Mouse (Mus musculus) brown adipose tissue, adult 24 weeks (tissue): ENCODE results near the gene Hist1h2ap. TPM values are rescaled to one million over a fixed set of nuclear protein-coding genes. Genes with fewer than 3 reads are reported as not detected.

ENCODE experiments used
- H3K27ac ChIP-seq: fragments of 200-500 bp; replicated peaks from 2 replicates; pipeline ENCODE4 v1.5.1; 2012; ENCODE audit warnings: low read depth, mild to moderate bottlenecking, low read length
- H3K4me1 ChIP-seq: fragments of 200-500 bp; 2 replicates; pipeline ENCODE4 v1.6.1; 2012; ENCODE audit warnings: low read length, mixed read lengths; ENCODE audit not compliant: control insufficient read depth, insufficient read depth, insufficient read length
- H3K4me3 ChIP-seq: fragments of 200-500 bp; 2 replicates; pipeline ENCODE4 v1.5.1; 2012; ENCODE audit warnings: low read depth, mild to moderate bottlenecking, low read length, moderate library complexity; ENCODE audit not compliant: insufficient read depth
- polyA plus RNA-seq: library from polyadenylated mRNA; stranded (reverse); fragments of >200 nt; gene quantifications from 2 replicates; pipeline ENCODE4 v1.2.4, GENCODE M21; 2012; ENCODE audit not compliant: missing spikeins, insufficient read depth, insufficient read length

Gene Hist1h2ap
- polyA plus RNA-seq, 1 experiment, result not detected

GRCm38 (mm10) chr13:21786189-21786898 lies 47.0 kb downstream of the Hist1h2ap start:
- H3K4me3 ChIP-seq, result peak overlapping the region; percentile 48
- H3K27ac ChIP-seq, result no peak overlapping the region

GRCm38 (mm10) chr13:21784311-21784710 lies 49.0 kb downstream of the Hist1h2ap start:
- H3K27ac ChIP-seq, result no peak overlapping the region
- no peaks in the 10 kb centered on the region for H3K4me1 ChIP-seq
- no peak overlapping the region for H3K4me3 ChIP-seq

More at GRCm38 (mm10) chr13:21786189-21786898, 47.0 kb downstream of the Hist1h2ap start:
- H3K4me1 ChIP-seq, result no peaks in the 10 kb centered on the region

- H3K27ac ChIP-seq, result no peak overlapping the region
- no peaks in the 10 kb centered on the region for H3K4me1 ChIP-seq
- peak overlapping the region; percentile 31 for H3K4me3 ChIP-seq
These were observed 49.6 kb downstream of the Hist1h2ap start for GRCm38 (mm10) chr13:21783734-21784161.

- peak within 1 kb of the TSS; percentile 57 for H3K4me3 ChIP-seq
- no peaks in the 10 kb centered on the region for H3K4me1 ChIP-seq
- no peak within 1 kb of the TSS for H3K27ac ChIP-seq
These were observed 50.1 kb downstream of the Hist1h2ap start, which contains the start of gene Hist1h3i for GRCm38 (mm10) chr13:21783255-21783617. Hist1h3i (minus strand) TSS chr13:21783370.

Other genes starting within 250 kb of the Hist1h2ap start
- gene Olfr1362, start 219.5 kb downstream of the Hist1h2ap start, polyA plus RNA-seq, result not detected in 2 replicates
- gene Olfr11, start 191.0 kb downstream of the Hist1h2ap start, polyA plus RNA-seq, result not detected in 2 replicates
- not detected in 2 replicates for gene Olfr1361, start 170.1 kb downstream of the Hist1h2ap start, polyA plus RNA-seq
- gene Olfr1360, start 156.1 kb downstream of the Hist1h2ap start, polyA plus RNA-seq, result not detected in 2 replicates
- not detected in 2 replicates for gene Olfr1359, start 135.4 kb downstream of the Hist1h2ap start, polyA plus RNA-seq
- not detected in 2 replicates for gene Hist1h2bl, start 117.4 kb downstream of the Hist1h2ap start, polyA plus RNA-seq
- not detected in 2 replicates for gene Hist1h2ai, start 117.1 kb downstream of the Hist1h2ap start, polyA plus RNA-seq
- gene Hist1h3h, start 115.8 kb downstream of the Hist1h2ap start, polyA plus RNA-seq, result not detected in 2 replicates
- not detected in 2 replicates for gene Hist1h2bm, start 111.5 kb downstream of the Hist1h2ap start, polyA plus RNA-seq
- gene Hist1h4j, start 98.4 kb downstream of the Hist1h2ap start, polyA plus RNA-seq, result not detected in 2 replicates
- 4.7 TPM in 1 of 2 replicates, not detected in the other for gene Hist1h4k, start 83.0 kb downstream of the Hist1h2ap start, polyA plus RNA-seq
- not detected in 2 replicates for gene Hist1h2ak, start 79.7 kb downstream of the Hist1h2ap start, polyA plus RNA-seq
- not detected in 2 replicates for gene Hist1h2bn, start 79.4 kb downstream of the Hist1h2ap start, polyA plus RNA-seq
- not detected in 2 replicates for gene Hist1h1b, start 52.9 kb downstream of the Hist1h2ap start, polyA plus RNA-seq
- not detected in 2 replicates for gene Hist1h3i, start 50.1 kb downstream of the Hist1h2ap start, polyA plus RNA-seq
- not detected in 2 replicates for gene Hist1h2an, start 46.3 kb downstream of the Hist1h2ap start, polyA plus RNA-seq
- not detected in 2 replicates for gene Hist1h2bp, start 46.0 kb downstream of the Hist1h2ap start, polyA plus RNA-seq
- gene Hist1h2bq, start 23.3 kb downstream of the Hist1h2ap start, polyA plus RNA-seq, result 1.3 TPM in 1 of 2 replicates, not detected in the other
- not detected in 2 replicates for gene Hist1h2ao, start 23.0 kb downstream of the Hist1h2ap start, polyA plus RNA-seq
- 2.8 TPM in 1 of 2 replicates, not detected in the other for gene Hist1h4m, start 21.8 kb downstream of the Hist1h2ap start, polyA plus RNA-seq
- gene Hist1h4n, start 1.3 kb downstream of the Hist1h2ap start, polyA plus RNA-seq, result not detected in 2 replicates
- not detected in 2 replicates for gene Hist1h2br, start 236 bp upstream of the Hist1h2ap start, polyA plus RNA-seq
- gene Zfp184, start 111.6 kb upstream of the Hist1h2ap start, polyA plus RNA-seq, result not detected in 2 replicates
- gene Pom121l2, start 147.7 kb upstream of the Hist1h2ap start, polyA plus RNA-seq, result not detected in 2 replicates
- not detected in 2 replicates for gene Prss16, start 176.2 kb upstream of the Hist1h2ap start, polyA plus RNA-seq
- gene Hist1h2ah, start 202.1 kb upstream of the Hist1h2ap start, polyA plus RNA-seq, result not detected in 2 replicates
- not detected in 2 replicates for gene Hist1h2bk, start 202.4 kb upstream of the Hist1h2ap start, polyA plus RNA-seq
- gene Hist1h4i, start 207.9 kb upstream of the Hist1h2ap start, polyA plus RNA-seq, result 1.9 and 6.6 TPM in 2 replicates
- not detected in 2 replicates for gene Hist1h2ag, start 209.4 kb upstream of the Hist1h2ap start, polyA plus RNA-seq
- gene Hist1h2bj, start 209.7 kb upstream of the Hist1h2ap start, polyA plus RNA-seq, result not detected in 2 replicates